Mouse (Mus musculus) adrenal gland, postnatal 25 days (tissue): ENCODE measurements around the gene Clasp1. TPM values are rescaled to one million over a fixed set of nuclear protein-coding genes. Genes with fewer than 3 reads are reported as not detected.

Experiments
- DNase-seq: peaks from one replicate; pipeline ENCODE4 v3.0.0; 2021; ENCODE audit warnings: mixed read lengths
- long read RNA-seq: library from polyadenylated mRNA; stranded (forward); transcript quantifications from one replicate; pipeline ENCODE4 v2.0.0, GENCODE M21; 2021
- total RNA-seq: library from RNA; stranded (reverse); gene quantifications from 2 replicates; pipeline ENCODE4 v1.2.3, GENCODE M21; 2021

The Clasp1 gene
- total RNA-seq = 41.2 and 53.3 TPM in 2 replicates
- long read RNA-seq, full-length matches to known transcripts = 2 of 5 reads
- long read RNA-seq, partial matches to known transcripts = 1 of 5 reads
- long read RNA-seq, other reads (novel, unspliced or antisense) = 2 of 5 reads

- peak; percentile 94 for DNase-seq
Measured at GRCm38 (mm10) chr1:118388757-118389453, at the start of gene Clasp1. Gene Clasp1 (plus strand): TSS chr1:118389058.

DNA sequence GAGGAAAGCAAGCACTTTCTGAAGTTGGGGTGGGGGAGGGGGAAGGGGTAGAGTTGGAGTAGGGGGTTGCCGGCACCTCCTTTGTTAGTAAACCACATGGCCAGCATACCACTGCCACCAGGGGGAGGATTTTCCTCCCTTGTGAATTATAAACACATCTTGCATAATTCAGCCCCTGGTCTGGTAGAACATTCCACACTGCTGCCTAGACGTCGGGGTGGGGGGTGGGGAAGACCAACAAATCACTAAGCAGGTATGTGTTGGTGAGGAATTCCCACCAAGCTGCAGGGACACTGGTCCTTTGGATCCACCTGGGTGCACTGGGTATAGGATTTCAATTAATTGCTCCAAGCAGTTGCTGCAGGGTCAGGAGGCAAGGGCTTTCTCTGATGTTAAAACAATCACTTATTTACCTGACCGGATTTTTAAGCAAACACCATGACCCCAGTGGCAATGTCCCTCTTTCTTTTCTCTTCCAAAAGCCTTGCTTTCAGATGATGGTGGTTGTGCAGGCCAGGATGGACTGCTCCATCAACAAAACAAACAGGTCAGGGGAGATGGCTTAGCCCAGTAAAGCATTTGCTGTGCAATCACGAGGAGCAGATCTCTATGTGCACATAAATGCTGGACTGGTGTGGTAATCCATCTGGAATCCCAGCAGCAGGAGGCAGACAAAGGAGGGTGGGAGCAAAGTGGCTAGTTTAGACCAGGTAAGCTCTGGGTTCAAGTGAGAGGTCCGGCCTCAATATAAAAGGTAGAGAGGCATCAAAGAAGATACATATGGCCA, 45.0 kb upstream of the Clasp1 start:
- no peak for DNase-seq

DNA sequence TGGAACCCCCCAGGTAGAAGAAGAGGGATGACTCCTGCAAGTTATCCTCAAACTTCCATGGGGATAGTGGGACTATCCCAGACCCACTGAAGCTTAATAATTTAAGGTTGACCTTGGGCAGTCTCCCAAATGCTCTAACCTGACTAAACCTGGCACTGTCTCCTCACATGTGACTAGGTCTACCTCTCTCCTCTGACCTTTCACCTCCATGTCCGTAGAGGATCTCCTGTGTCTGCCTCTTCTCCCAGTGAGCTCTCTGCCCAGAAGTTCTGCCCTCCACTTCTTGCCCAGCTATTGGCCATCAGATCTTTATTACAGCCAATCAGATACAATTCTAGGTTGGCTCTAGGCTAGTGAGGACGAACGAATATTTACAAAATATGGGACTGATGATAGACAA, 38.9 kb upstream of the Clasp1 start:
- no peak for DNase-seq

GRCm38 (mm10) chr1:118359071-118359761, 29.6 kb upstream of the Clasp1 start:
- no peak for DNase-seq

DNA sequence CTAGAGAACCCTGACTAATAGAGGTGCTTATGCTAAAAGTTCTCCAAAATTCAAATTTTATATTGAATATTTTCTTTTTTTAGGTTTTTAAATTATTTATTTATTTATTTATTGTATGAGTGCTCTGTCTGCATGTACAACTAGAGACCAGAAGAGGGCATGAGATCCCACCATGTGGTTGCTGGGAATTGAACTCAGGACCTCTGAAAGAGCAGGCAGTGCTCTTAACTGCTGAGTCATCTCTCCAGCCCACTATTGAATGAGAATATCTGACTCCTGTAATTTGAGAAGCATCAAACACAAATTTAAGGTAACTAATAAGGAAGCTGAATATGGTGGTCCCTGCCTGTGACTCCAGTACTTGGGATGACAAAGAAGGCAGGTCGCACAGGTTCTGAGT, 20.9 kb upstream of the Clasp1 start:
- no peak for DNase-seq

- DNase-seq = no peak
Measured at GRCm38 (mm10) chr1:118368721-118369461, 20.0 kb upstream of the Clasp1 start.

GRCm38 (mm10) chr1:118377784-118378183, 11.1 kb upstream of the Clasp1 start:
- DNase-seq = no peak

GRCm38 (mm10) chr1:118380105-118380786, 8.6 kb upstream of the Clasp1 start:
- no peak for DNase-seq

DNA sequence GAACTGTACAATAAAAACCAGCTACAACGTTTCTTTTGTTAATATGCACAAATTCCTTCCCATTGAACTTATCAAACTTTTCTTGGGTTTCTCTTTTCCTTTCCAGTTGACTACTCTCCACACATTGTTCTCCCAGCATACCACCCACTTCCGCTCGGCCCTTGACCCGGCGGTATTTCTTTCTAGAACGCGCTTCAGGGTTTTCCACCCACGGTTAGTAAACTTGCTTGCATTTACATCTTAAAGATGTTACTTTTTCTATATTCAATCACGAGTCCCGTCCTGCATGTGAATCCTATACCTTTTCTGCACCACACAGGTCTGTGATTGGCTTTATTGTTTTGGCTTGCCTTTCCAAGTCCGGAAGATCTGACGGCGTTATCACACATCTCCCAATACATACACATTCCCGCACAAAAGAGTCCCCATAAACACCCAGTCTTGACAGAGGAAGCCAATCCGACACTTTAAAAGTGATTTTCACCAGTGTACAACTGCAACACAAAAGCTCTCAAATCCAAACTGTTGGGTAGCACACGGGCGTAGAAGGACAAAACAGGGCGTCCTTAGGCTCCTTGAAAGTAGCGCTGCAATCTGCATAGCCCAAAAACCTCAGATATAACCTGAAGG, 616 bp upstream of the Clasp1 start:
- DNase-seq = peak; percentile 76

GRCm38 (mm10) chr1:118389454-118390265, 802 bp downstream of the Clasp1 start:
- peak; percentile 41 for DNase-seq

GRCm38 (mm10) chr1:118390266-118390660, 1.4 kb downstream of the Clasp1 start:
- DNase-seq = no peak

GRCm38 (mm10) chr1:118390871-118391387, 2.1 kb downstream of the Clasp1 start:
- no peak for DNase-seq

DNA sequence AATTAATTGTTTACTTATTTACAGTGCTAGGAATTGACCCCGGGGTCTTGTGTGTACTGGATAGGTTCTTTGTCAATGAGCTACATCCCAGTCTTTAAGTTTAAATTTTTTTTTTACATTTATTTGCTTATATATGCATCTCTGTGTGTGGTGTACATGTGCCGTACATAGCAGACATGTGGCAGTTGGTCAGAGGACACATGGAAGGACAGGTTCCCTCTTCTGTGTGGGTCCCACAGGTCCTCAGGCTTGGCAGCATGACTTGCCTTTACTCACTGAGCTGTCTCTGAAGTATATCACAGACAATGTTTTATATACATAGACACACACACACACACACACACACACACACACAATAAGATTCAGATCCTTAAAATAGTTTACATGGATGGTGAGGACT, 3.4 kb downstream of the Clasp1 start:
- DNase-seq = no peak

DNA sequence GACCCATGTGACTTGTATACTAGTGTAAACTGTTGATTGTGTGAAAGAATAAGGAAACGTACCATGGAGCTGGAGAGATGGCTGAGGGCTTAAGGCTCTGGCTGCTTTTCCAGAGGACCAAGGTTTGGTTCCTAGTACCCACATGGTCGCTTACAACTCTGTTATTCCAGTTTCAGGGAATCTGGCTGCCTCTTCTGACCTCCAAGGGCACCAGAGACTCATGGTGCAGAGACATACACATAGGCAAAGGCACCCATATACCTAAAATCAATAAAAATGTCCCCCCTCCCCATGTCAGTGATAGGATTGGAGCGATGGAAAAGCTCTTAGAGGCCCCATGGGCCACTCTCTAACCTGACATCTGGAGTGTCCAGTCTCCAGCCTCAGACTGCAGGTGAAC, 5.1 kb downstream of the Clasp1 start:
- DNase-seq = no peak

GRCm38 (mm10) chr1:118397866-118398265, 9.0 kb downstream of the Clasp1 start:
- no peak for DNase-seq

- DNase-seq = no peak
Measured at GRCm38 (mm10) chr1:118398567-118398966, 9.7 kb downstream of the Clasp1 start.

DNA sequence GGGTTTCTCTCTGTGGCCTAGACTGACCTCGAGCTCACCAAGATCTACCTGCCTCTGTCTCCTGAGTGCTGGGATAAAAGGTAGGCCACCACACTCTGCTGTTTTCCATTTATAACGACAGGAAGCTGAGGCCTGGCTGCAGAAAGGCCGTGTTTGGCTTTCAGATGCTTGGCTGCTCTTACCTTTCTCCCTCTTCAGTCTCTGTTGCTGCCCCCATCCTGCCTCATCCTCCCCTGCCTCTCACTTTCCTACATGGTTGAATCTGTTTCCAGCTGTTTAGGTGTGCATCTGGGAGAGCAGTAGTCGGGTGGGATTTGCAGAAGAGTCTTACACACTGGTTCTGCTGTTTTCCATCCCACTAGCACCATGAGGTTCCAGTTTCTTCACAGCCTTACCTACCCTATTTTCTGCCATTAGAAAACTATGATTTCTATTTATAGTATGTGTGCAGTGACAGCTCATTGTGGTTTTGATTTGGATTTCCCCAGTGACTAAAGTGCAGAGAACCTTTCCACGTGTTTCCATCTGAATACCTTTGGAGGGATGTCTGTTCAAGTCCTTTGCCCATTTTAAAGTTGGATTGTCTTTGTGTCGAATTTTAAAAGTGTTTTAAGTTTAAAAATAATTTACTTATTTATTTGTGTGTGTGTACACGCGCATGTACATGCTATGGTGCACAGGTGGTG, 10.9 kb downstream of the Clasp1 start:
- no peak for DNase-seq

- DNase-seq = no peak
Measured at GRCm38 (mm10) chr1:118401991-118402390, 13.1 kb downstream of the Clasp1 start.

DNA sequence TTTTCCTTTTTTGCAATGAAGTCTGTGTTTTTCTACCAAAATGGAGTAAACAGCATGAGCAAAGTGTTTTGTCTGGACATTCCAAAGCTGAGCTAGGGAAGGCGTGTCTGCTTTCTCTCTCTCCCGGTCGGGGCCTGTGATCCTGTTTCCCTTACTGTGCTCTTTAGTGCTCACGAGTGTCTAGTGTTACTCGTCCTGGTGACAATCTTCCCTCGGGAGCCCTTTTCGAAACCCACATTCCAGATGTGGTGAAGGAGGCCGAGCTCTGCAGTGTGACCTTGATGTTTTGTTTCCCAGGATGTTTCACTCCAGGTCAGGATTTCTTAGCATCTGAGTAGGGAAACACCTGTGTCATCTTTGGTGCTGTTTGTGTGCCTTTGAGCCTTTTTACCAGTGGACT, 13.7 kb downstream of the Clasp1 start:
- no peak for DNase-seq
